Mouse (Mus musculus) MEL (cell line): ENCODE results near the gene Snx15. TPM values are rescaled to one million over a fixed set of nuclear protein-coding genes. Genes with fewer than 3 reads are reported as not detected.

Experiments used
- DNase-seq: peaks from one replicate; pipeline ENCODE4 v3.0.0; 2011; ENCODE audit warnings: low read depth, low spot score
- H3K27ac ChIP-seq: 2 replicates; pipeline ENCODE4 v1.5.1; 2012; ENCODE audit warnings: low read depth, mild to moderate bottlenecking, control low read depth, low read length, moderate library complexity; ENCODE audit not compliant: control insufficient read depth
- H3K27me3 ChIP-seq, 2 experiments: fragments of 150-350 bp in 1 of 2; sonication (generic) in 1 of 2; 2 replicates each; pipeline ENCODE4 v1.6.1; 2012; ENCODE audit warnings: low read length in 2 of 2, mild to moderate bottlenecking in 2 of 2, improper control_type of control experiment in 1 of 2, moderate library complexity in 1 of 2; ENCODE audit not compliant: insufficient read depth in 2 of 2, control insufficient read depth in 1 of 2
- H3K36me3 ChIP-seq, 2 experiments: 2 replicates each; pipeline ENCODE4 v1.6.1; 2012 to 2014; ENCODE audit warnings: low read length in 2 of 2, improper control_type of control experiment in 1 of 2, inconsistent platforms in 1 of 2, mild to moderate bottlenecking in 1 of 2; ENCODE audit not compliant: insufficient read depth in 2 of 2, control insufficient read depth in 1 of 2
- H3K4me1 ChIP-seq, 2 experiments: fragments of 150-350 bp in 1 of 2; sonication (generic) in 1 of 2; 2 replicates each; pipeline ENCODE4 v1.6.1; 2012; ENCODE audit warnings: low read length in 2 of 2, improper control_type of control experiment in 1 of 2, mild to moderate bottlenecking in 1 of 2; ENCODE audit not compliant: insufficient read depth in 2 of 2, control insufficient read depth in 1 of 2
- H3K4me3 ChIP-seq, 2 experiments: fragments of 150-350 bp in 1 of 2; sonication (generic) in 1 of 2; 2 replicates each; pipeline ENCODE4 v1.5.1; 2012; ENCODE audit warnings: low read depth in 2 of 2, low read length in 2 of 2, mild to moderate bottlenecking in 2 of 2, moderate library complexity in 2 of 2, control low read depth in 1 of 2, improper control_type of control experiment in 1 of 2; ENCODE audit not compliant: control insufficient read depth in 1 of 2, insufficient read depth in 1 of 2
- H3K79me2 ChIP-seq: 2 replicates; pipeline ENCODE4 v1.6.1; 2012; ENCODE audit warnings: mild to moderate bottlenecking, low read length, moderate library complexity; ENCODE audit not compliant: control insufficient read depth, poor library complexity, insufficient read depth
- H3K9ac ChIP-seq: 2 replicates; pipeline ENCODE4 v1.6.1; 2012; ENCODE audit warnings: low read depth, mild to moderate bottlenecking, control low read depth, low read length, moderate library complexity; ENCODE audit not compliant: control insufficient read depth, poor library complexity, severe bottlenecking
- H3K9me3 ChIP-seq: fragments of 150-350 bp; sonication (generic); replicated peaks from 2 replicates; pipeline ENCODE4 v1.6.1; 2012; ENCODE audit warnings: mild to moderate bottlenecking, low read length, improper control_type of control experiment, moderate library complexity; ENCODE audit not compliant: insufficient read depth
- CHD1 ChIP-seq: IDR thresholded peaks from 2 replicates; pipeline ENCODE4 v1.6.1; 2012; ENCODE audit warnings: low read depth, mild to moderate bottlenecking, inconsistent platforms, low read length, improper control_type of control experiment
- CHD2 ChIP-seq: IDR thresholded peaks from 2 replicates; pipeline ENCODE4 v1.6.1; 2011; ENCODE audit warnings: low read length, improper control_type of control experiment
- E2F4 ChIP-seq: IDR thresholded peaks from 2 replicates; pipeline ENCODE4 v1.6.1; 2011; ENCODE audit warnings: low read depth, low read length, improper control_type of control experiment, borderline replicate concordance
- EP300 ChIP-seq, 2 experiments: IDR thresholded peaks; 2 replicates each; pipeline ENCODE4 v1.6.1; 2011; ENCODE audit warnings: improper control_type of control experiment in 2 of 2, low read length in 2 of 2, low read depth in 1 of 2, mild to moderate bottlenecking in 1 of 2
- ETS1 ChIP-seq: IDR thresholded peaks from 2 replicates; pipeline ENCODE4 v1.6.1; 2012; ENCODE audit warnings: low read depth, mild to moderate bottlenecking, inconsistent platforms, low read length, improper control_type of control experiment, moderate library complexity
- GABPA ChIP-seq: IDR thresholded peaks from 2 replicates; pipeline ENCODE4 v1.6.1; 2012; ENCODE audit warnings: low read depth, mild to moderate bottlenecking, inconsistent platforms, low read length, improper control_type of control experiment, moderate library complexity
- GATA1 ChIP-seq: IDR thresholded peaks from 2 replicates; pipeline ENCODE4 v1.6.1; 2011; ENCODE audit warnings: low read depth, low read length, improper control_type of control experiment
- MAX ChIP-seq: IDR thresholded peaks from 2 replicates; pipeline ENCODE4 v1.6.1; 2011; ENCODE audit warnings: low read length, improper control_type of control experiment
- MAZ ChIP-seq: IDR thresholded peaks from 2 replicates; pipeline ENCODE4 v1.6.1; 2012; ENCODE audit warnings: low read depth, mild to moderate bottlenecking, inconsistent platforms, low read length, improper control_type of control experiment
- MYC ChIP-seq: IDR thresholded peaks from 2 replicates; pipeline ENCODE4 v1.6.1; 2011; ENCODE audit warnings: low read depth, mild to moderate bottlenecking, low read length, improper control_type of control experiment, moderate library complexity
- POLR2AphosphoS2 ChIP-seq: IDR thresholded peaks from 2 replicates; pipeline ENCODE4 v1.6.1; 2011; ENCODE audit warnings: low read length, improper control_type of control experiment
- POLR2AphosphoS5 ChIP-seq: IDR thresholded peaks from 2 replicates; pipeline ENCODE4 v1.6.1; 2012; ENCODE audit warnings: low read depth, borderline replicate concordance, mild to moderate bottlenecking, inconsistent platforms, low read length, moderate library complexity, mixed read lengths
- SIN3A ChIP-seq: IDR thresholded peaks from 2 replicates; pipeline ENCODE4 v1.6.1; 2012; ENCODE audit warnings: low read length, improper control_type of control experiment, inconsistent platforms
- USF1 ChIP-seq: IDR thresholded peaks from 2 replicates; pipeline ENCODE4 v1.6.1; 2014; ENCODE audit warnings: low read depth, mild to moderate bottlenecking, inconsistent platforms, low read length, improper control_type of control experiment, moderate library complexity
- USF2 ChIP-seq, 2 experiments: IDR thresholded peaks; 2 replicates each; pipeline ENCODE4 v1.6.1; 2011 to 2012; ENCODE audit warnings: improper control_type of control experiment in 2 of 2, low read length in 2 of 2, borderline replicate concordance in 1 of 2, inconsistent platforms in 1 of 2, low read depth in 1 of 2, mild to moderate bottlenecking in 1 of 2; ENCODE audit not compliant: insufficient read depth in 1 of 2
- polyA plus RNA-seq, 2 experiments: library from polyadenylated mRNA; stranded (reverse) in 1 of 2; unstranded in 1 of 2; fragments of >175 nt in 1 of 2; fragments of >200 nt in 1 of 2; gene quantifications; 2 replicates each; pipeline versions ENCODE4 v1.2.1 to v1.2.4; 2012; ENCODE audit warnings: low replicate concordance in 2 of 2, low read depth in 1 of 2; ENCODE audit not compliant: insufficient read length in 2 of 2, insufficient read depth in 1 of 2, missing spikeins in 1 of 2
- total RNA-seq: library from RNA; depleted of rRNA; stranded (reverse); fragments of 300-350 nt; gene quantifications from 2 replicates; pipeline ENCODE4 v1.2.3, GENCODE M21; 2012

The Snx15 gene
- total and polyA plus RNA-seq, 3 experiments: 20.4 to 35.3 TPM; not detected in 1

- Histone ChIP-seq H3K4me1 (peaks cover 0 to 12% of the 10 kb centered on the region in 2 experiments; a peak in 3 of 4 replicates), H3K4me3 (peak overlapping the region; percentile 15 to 54), H3K27me3 (no peaks in the 10 kb centered on the region)
- peak; percentile 51 for DNase-seq
- TF ChIP-seq MAX (0 out of 2 replicates have a peak, but pooled peaks have one; percentile 22), EP300 (IDR thresholded peaks at IDR 0.05; ENCODE audit: low read depth in 1 of 2, low read length in 2 of 2) (0 out of 4 replicates have a peak, but pooled peaks of 1 of the 2 experiments have one; percentile 7), USF2 (IDR thresholded peaks at IDR 0.05; ENCODE audit: borderline replicate concordance in 1 of 2, insufficient read depth in 1 of 2, low read depth in 1 of 2, low read length in 2 of 2) (no peak), CHD2 (no peak), CHD1 (no peak), GATA1 (peak; percentile 34; the same call in 1 of the 2 replicates), SIN3A (no peak)
- TF ChIP-seq, all 39 proteins: peak for 3
- H3K9me3 ChIP-seq: no peaks in the 10 kb centered on the region
- H3K36me3 ChIP-seq: peaks cover 0 to 6% of the 10 kb centered on the region in 2 experiments; a peak in 2 of 4 replicates
- H3K9ac ChIP-seq: peak overlapping the region; percentile 21; the same call in 1 of the 2 replicates
- H3K27ac ChIP-seq: no peak overlapping the region
- H3K79me2 ChIP-seq: no peaks in the 10 kb centered on the region
These were observed 35.9 kb upstream of the Snx15 start for GRCm38 (mm10) chr19:6163872-6164547.

GRCm38 (mm10) chr19:6157220-6157619 is 29.1 kb upstream of the Snx15 start:
- Histone ChIP-seq H3K4me1 (peaks cover 2 to 14% of the 10 kb centered on the region in 2 experiments; a peak in 3 of 4 replicates), H3K27me3 (no peaks in the 10 kb centered on the region; a peak in 1 of 4 replicates), H3K79me2 (no peaks in the 10 kb centered on the region), H3K27ac (no peak overlapping the region), H3K36me3 (peaks cover 0 to 6% of the 10 kb centered on the region in 2 experiments; a peak in 1 of 4 replicates), H3K9me3 (no peaks in the 10 kb centered on the region), H3K4me3 (no peak overlapping the region), H3K9ac (no peak overlapping the region)
- DNase-seq: no peak
- TF ChIP-seq USF1 (no peak), POLR2AphosphoS5 (no peak), MAZ (no peak), ETS1 (no peak), E2F4 (no peak), EP300 (IDR thresholded peaks at IDR 0.05; ENCODE audit: low read depth in 1 of 2, low read length in 2 of 2) (no peak), POLR2AphosphoS2 (no peak), MYC (no peak), GABPA (no peak), SIN3A (no peak)
